Mouse (Mus musculus) right cerebral cortex, postnatal 25 days (tissue): ENCODE results near the gene Nudt9.
A peak's percentile ranks its signal among the peaks of the same experiment; 100 is the strongest.

ENCODE experiments used
- DNase-seq: peaks from one replicate; pipeline ENCODE4 v3.0.0; 2022

The Nudt9 gene

DNA sequence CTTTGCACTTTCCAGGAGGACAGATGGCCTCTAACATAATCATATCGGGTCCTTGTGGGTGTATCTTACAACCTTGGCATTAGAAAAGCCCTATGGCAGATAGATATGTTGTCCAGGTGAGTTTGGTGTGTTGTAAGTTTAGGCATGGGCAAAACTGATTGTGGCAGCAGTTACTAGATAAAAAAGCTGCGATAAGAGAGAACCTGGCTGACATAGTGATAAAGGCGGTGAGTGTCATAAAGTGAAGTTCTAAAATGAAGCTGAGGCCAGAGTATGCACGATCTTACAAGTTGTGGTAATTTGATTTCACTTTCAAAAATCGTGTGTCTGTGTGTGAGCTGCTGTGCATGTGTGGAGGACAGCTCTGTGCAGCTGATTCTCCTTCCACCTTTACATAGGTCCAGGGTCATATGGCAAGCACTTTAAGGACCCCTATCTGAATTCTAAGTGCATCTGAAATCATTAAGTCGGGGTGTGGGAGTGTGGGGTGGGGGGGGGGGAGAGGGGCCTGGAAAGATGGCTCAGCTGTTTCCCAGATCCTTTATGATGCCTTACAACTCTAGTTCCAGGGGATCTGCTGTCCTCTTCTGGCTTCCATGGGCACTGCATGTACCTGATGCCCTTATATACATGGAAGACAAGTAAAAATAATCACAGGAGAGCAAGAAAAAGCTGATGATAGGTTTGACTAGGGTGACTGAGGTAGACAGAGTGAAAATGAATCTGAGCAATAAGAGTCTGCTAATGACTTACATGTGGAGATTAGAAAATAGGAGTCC is 6.8 kb upstream of the Nudt9 start:
- peak; percentile 32 for DNase-seq

DNA sequence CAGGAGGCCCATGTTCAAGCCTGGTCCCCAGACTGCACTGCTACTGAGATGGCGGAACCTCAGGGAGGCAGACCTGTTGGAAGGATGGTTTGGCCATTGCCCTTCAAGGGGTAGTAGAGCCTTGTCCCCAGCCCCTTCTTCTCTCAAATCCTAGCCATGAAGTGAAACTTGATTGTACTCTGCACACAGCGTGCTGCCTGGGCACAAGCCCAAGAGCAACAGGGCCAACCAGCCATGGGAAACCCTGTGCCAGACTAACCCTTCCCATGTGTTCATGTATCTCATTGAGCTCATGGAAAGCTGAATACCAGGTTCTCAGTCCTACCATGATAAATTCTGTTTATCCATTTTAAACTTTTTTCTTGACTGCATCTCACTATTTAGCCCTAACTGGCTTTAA is 3.2 kb upstream of the Nudt9 start:
- DNase-seq, result no peak

DNA sequence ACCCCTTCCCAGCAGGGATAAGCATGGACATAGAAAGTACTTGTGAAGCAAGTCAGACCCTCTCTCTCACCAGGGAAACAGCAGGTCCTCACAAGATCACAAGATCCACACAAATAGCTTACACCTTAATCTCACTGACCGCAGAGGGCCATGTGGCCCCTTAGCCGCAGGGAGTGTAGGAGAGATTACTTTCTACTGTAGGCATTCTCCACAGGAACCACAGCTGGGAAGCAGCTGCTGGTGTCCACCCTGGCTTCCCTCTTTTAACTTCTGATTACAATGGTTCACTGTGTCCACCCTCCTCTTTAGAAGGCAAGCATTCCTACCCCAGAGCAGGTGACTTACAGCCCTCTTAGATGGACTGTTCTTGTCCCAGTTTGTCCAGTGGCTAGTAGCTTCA is 2.4 kb upstream of the Nudt9 start:
- no peak for DNase-seq

DNA sequence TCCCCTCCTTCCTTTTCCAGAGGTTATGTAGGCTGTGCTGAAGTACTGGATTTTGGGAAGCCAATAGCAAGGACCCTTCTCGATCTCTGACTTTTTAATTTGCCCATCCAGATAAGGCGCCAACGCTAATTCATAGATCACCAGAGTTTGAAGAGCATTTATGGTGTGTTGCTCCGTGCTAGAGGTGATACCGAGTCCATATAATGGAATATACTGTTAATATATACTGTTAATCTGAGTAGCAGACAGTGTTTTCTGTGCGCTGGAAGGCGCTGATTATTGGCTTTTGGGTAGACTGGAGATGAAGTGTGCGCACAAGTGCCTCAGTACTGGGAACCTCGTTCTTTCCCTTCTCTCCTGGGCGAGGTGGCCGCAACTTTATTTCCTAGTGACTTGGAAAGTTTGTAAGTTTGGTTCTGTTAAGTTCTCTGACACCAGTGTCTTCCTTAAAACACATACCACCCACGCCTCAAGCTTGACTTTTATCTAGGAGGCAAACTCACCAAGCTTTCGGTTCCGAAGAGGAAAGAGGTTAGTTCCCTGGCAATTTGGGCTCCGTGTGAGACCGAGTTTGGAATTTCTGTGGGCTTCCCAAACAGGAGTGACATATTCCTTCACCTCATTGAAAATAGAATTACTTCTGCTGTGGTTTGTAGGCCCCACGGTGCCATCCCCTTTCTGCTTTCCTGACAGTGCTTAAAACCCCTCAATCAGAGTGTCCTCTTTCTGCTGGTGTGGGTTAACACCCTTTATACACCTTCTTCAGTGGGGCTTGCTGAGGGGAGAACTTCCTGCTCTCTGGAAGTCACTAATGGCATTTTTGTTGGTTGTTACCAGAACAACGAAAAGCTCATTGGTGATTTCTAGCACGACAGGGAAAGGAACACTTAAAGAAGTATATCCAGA is 1.3 kb downstream of the Nudt9 start:
- DNase-seq, result no peak

DNA sequence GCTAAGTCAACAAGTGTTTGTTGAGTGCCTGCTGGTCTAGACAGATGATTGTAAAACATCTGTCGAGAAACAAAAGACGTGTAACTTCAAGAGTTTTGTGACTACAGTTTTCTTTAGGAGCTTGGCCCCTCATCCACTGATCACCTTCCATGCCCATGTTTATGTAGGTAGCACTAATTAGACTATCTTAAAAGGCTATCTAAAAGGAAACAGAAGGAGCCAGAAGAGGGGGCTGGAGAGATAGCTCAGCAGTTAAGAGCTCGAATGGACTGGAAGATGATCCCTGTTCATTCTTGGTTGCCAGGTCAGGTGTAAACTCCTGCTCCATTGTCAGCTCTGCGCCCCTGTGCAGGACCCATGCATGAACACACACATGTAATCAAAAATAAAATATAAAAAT is 2.0 kb downstream of the Nudt9 start:
- no peak for DNase-seq

DNA sequence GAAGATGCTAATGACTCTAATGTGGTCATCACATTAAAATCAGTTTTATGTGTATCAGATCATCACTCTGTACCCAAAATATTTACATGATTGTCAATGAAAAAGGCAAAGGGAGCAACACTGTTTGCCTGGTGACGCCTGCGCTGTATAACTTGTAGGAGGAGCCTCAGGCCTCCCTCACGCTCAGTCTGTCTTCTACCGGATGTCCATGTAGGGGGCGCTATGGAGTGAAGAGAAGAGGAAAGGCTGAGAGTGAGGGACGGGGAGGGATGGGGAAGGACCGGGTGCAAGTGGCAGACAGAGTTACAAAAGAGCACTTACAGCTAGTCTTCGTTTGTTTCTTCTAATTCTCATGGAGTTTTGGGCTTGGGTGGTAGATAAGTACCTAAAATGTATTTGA is 6.8 kb downstream of the Nudt9 start:
- DNase-seq, result no peak

DNA sequence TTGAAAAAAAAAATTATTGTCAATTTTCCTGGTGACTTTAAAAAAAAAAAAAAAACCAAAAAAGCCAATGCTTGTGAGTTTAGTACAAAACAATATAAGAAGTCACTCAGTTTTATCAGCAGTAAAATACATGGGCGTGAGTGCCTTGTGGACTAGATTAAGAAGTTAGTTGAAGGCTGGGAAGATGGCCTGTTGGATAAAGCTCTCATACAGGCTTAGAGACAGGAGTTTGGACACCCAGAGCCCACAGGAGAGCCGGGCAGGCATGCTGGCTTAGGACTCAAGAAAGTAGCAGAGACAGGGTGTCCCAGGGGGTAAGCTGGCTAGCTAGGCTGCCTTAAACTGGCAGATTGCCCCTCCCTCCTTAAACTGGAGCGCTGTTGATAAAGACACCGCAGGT is 8.8 kb downstream of the Nudt9 start:
- DNase-seq, result no peak

DNA sequence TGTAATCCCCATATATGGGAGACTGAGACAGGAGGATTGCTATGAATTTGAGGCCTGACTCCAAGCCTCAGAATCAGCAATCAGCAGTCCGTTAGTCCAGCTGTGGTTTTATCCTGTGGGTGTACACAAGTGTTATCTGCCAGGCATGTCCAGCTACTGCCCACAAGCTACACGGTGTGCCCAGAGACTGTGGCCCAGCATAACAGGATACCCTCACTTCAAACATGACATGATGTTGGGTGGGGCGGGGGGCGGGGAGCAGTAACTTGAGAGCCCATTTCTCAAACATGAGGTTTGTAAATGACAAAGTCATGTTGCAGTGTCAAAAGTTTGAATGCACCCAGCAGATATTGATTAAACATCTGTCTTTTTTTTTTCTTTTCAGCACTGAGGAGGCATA is 9.7 kb downstream of the Nudt9 start:
- no peak for DNase-seq

DNA sequence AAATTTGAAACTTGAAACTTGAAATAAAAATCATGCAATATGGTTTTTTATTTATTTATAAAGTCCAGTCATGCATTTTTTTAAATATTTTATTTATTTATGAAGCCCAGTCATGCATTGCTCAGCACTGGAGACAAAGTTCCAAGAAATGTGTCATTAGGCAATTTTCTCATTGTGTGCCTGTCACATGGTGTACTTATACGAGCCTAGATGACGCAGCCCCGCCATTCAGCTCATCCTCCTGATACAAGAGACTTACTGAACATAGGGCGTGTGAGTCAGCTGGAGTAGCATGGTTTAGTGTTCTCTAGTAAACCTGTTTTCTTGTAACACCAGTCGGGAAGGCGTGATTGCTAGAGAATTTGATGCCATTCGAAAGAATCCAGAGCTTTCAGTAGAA is 10.2 kb downstream of the Nudt9 start:
- no peak for DNase-seq

DNA sequence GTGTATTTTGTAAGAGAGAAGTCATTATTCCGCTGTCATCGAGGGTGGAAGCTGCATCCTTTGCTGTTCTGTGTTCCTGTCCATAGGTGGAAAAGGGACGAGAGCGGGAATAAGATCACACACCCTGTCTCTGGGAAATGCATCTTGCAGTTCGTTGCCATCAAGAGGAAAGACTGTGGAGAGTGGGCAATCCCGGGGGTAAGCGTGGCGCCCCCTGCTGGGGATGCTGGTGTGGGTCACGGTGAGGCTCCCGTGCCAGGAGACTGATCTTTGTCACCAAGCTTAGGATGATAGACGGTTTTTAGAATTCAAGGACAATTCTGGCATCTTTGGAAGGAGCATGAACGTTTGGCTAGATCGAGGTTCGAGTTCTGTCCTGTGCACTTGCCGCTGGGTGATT is 11.9 kb downstream of the Nudt9 start:
- no peak for DNase-seq

DNA sequence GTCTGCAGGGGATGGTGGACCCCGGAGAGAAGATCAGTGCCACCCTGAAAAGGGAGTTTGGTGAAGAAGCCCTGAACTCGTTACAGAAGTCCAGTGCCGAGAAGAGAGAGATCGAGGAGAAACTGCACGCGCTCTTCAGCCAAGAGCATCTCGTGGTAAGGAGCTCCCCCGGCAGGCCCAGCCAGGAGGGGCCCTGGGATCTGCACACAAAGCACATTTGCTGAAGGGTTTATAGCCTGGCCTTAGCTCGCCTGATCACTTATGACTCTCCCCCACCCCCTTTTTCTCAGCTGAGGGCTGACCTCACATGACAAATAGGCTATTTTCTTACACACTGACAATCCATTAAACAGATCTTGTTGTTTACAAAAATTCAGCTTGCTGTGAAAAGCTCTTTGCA is 13.5 kb downstream of the Nudt9 start:
- DNase-seq, result no peak

DNA sequence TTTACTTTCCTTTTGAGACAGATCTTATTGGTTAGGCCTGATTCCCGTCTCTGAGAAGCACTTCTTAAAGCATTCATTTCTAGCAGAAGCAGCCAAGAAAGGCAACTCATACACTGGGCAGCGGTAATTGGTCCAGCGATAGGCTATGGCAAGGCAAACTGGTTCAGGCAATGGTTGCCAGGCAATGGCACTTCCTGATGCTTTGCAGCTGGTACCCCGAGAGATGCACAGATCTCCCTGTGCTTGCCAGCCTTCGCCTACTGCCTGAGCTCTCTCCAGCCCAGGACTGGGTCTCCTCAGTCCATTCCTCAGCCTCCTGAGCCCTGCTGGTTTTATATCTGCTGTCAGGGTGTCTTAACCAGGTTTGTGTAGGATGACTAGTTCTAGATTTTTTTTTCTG is 14.3 kb downstream of the Nudt9 start:
- DNase-seq, result no peak

DNA sequence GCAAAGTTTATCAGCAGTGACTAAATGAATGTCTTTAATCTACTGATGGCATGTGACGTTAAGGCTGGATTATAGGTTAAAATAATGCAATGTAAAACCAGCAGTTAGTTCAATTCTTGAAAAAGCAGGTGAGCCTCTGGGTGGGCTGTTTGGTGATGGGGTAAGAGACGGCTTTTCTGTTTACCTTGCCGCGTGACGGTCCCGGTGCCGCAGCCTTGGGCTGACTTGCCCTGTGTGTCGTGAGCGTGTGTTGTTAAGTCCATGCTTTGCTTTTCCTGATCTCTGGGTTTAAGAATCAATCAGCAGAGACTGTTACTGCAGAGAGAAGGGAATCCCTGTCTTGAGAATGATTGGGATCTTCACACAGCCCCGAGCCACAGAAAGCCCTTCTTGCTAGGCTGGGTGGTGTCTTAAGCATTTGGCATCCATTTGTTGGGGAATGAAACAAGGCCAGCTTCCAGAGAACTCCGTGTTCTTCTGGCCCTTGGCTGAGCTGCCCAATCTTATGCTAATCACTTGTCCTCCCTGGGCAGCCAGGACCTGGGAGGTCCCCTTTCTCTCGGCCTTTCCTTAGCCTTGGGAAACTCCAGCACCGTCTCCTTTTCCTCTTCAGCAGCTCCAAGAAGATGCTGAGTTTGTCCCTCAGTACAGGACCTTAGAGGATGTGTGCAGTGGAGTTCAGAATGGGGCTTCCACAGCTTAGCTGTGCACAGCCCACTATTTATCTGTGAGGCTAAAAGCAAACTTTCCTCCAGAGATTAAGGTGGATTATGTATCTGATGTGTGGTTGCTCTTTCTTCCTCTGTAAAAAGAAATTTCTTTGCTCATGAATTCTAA is 16.0 kb downstream of the Nudt9 start:
- no peak for DNase-seq

DNA sequence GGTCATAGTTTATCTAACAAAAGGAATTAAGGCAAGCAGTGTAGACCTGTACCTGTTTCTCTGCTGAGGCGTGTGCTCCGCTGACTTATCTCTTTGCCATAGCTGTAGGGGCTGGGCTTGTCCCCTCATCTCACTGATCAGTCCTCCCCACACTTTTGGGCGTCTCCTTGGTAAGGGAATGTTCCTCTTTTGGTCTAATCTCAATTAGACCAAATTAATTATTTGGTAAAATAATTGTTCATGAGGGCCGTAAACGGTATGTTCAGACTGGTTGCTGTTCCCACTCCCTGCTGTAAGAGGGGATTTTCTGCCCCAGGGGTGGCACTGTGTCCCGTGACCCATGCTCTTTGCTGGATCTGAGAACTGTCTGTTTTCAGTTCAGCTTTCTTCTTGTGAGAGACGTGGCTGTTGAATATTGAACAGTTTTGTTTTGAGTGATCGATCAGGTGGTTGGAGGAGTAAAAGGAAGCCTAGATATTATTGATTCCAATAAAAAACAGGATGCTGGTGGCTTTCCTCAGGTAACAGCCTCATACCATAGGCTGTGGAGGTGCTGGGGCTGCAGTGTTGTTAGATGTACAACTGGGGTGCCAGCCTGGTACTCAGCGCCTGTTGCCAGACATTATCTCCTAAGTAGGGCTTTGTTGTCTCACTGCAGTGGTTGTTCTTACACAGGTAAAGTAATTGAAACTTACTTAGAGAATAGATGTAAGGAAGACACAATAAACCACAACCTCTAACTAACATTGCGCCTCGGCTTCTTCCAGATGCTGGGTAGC is 16.9 kb downstream of the Nudt9 start:
- no peak for DNase-seq

DNA sequence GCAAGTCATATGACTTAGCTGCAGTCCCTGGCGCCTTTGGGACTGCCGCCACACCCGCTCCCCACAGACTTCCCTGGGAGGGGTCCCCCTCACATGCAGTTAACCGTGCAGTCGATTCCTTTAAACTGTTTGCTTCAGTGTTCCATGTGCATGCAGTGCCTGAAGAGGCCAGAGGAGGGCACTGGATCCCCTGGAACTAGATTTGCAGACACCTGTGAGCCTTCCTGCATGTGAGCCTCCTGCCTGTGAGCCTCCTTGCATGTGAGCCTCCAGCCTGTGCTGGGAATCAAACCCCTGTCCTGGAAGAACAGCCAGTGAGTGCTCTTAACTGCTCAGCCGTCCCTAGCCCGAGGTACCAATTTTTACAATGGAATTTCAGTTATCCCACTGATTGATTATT is 22.6 kb downstream of the Nudt9 start:
- DNase-seq, result no peak

DNA sequence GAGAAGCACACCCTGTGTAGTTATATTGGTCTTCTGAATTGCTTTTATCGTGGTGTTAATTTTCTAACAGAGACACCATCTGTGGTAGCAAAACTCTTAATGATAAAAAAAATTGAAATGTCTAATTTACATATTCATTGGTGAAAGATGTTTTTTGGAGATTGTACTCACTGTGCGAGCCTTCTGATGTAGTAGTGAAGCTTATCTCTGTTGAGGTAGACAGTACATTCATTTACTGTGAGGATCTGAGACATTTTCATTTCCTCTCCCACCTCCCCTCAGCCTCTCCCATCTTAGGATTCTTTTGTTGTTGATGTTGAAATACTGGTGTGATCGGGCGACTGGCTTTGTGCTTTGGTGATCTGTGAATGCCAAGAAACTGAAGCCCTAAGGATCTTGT is 24.9 kb downstream of the Nudt9 start:
- DNase-seq, result no peak

DNA sequence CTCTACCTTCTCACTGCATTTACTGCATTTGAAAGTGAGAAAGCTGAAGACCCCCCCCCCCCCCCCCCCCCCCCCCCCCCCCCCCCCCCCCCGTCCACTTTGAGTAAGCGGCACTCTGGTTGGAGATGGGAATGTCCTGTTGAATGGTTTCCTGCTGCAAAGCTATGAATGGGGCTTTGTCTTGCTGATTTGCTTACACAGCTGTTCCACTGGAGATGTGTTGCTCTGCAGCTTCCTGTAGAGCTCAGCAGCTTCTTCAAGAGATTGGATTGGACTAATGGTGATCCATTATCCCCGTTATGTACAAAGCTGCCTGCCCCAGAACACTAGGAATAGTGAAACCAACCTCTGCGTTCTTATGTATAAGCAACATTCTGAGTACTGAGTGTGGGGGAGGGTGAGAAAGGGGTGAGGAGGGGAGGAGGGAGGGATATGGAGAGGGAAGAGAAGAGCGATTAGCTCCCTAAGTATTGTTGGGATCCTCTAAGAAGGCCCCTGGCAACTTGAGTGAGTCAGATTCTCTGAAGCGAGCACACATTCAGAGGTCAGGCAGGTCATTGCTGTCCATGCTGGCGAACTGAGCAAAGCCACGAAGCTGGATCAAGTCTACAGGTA is 26.3 kb downstream of the Nudt9 start:
- no peak for DNase-seq

DNA sequence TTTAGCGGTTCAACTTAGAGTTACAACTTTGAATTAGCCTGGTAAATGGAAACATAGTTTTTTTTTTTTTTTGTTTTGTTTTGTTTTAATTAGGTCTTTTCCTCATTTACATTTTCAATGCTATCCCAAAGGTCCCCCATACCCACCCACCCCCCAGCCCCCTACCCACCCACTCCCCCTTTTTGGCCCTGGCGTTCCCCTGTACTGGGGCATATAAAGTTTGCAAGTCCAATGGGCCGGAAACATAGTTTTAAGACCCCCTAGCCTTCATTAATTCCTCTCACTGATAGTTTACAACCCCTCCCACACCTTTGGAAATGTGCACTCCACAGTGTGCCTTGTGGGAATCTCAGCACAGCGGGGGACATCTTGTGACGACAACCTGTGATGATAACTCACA is 27.5 kb downstream of the Nudt9 start:
- no peak for DNase-seq

DNA sequence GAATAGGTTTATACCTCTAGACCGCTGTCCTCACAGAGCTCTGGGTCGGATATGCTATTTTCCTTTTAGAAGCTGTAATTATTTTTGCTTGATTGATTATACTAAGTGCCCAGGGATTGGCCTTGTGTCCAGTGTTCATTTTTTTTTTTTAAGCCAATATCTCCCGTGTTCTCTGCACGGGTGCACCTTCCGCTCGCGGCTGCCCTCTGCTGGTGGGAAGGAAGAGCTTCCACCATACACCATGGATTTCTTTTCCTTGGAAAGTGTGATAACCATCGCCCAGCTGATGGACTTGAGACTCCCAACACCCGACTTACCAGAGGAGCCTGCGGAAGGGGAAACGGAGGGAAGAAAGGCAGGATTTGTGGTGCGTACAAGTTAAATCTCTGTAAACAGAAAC is 28.3 kb downstream of the Nudt9 start:
- peak; percentile 58 for DNase-seq

DNA sequence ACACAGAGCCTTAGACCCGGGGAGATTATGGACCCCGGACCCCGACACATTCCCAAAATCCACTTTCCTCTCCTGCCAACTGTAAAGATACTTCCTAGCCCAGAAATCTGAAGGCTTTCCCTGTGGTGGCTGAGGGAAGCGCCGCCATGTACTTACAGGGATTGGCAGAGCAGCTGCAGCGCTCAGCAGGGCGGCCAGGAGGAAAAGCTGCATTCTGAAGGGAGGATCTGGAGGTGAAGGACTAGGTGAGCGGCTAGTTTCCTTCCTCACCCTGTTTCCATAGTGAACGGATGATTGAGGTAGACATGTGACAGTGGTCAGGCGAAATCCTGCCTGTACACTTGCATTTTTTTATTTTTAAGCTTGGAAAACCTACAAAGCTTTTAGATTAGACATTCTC is 30.3 kb downstream of the Nudt9 start:
- no peak for DNase-seq

DNA sequence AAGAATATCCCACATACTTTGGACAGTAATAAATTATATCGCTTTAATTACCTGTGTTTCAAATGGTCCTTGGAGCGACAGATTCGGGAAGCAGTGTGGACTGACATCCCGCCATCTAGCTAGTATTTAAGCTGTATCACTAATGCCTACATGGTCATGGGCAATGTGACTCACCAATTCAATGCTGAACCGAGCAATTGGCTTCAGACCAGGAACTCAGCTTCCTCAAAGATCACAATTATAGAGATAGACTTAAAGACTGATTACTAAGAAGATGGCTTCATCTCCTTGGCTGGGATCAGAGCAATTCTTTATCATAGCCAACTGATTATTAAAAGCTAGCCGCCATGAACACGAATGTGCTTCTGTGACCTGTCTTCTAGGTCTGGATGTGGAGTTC is 31.4 kb downstream of the Nudt9 start, which contains the start of gene Gm17660:
Gene Gm17660 (minus strand): TSS at position 101 of the 400 bp plus-strand sequence.
- DNase-seq, result no peak

DNA sequence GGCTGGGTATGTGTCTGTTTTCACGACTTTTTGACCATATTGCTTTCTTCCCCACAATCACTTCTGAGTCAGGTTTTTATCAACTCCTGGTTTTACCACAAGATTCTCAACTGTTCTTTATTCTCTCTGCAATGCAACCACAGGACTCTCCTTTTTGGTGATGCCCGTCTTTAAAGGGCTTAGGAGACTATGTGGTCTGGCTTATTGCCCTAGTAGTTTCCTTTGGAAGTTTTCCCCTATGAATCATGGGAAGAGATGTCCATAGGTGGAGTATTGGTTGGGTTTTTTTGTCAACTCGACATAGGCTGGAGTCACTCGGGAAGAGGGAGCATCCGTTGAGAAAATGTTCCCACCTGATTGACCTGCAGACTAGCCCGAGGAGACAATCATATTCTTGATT is 34.6 kb downstream of the Nudt9 start:
- DNase-seq, result no peak
